Mouse (Mus musculus) embryonic facial prominence, embryonic 15.5 days (tissue): ENCODE data around the gene Rcvrn. TPM values are rescaled to one million over a fixed set of nuclear protein-coding genes. Genes with fewer than 3 reads are reported as not detected.
A peak's percentile ranks its signal among the peaks of the same experiment; 100 is the strongest.

ENCODE experiments used
- ATAC-seq: fragments of 200-750 bp; cut with Nextera tagmentation; 2 replicates; pipeline ENCODE4 v1.8.0; 2017; ENCODE audit warnings: low read depth, moderate TSS enrichment; ENCODE audit not compliant: insufficient number of reproducible peaks, low FRiP score, low TSS enrichment
- H3K27ac ChIP-seq: fragments of 300-500 bp; sonication (generic); replicated peaks from 2 replicates; pipeline ENCODE4 v1.5.1; 2015; ENCODE audit warnings: mild to moderate bottlenecking, inconsistent platforms
- H3K27me3 ChIP-seq: fragments of 300-500 bp; sonication (generic); 2 replicates; pipeline ENCODE4 v1.6.1; 2015; ENCODE audit warnings: inconsistent platforms
- H3K36me3 ChIP-seq: fragments of 300-500 bp; sonication (generic); 2 replicates; pipeline ENCODE4 v1.6.1; 2015; ENCODE audit warnings: mild to moderate bottlenecking, inconsistent platforms
- H3K4me1 ChIP-seq: fragments of 300-500 bp; sonication (generic); 2 replicates; pipeline ENCODE4 v1.6.1; 2015; ENCODE audit warnings: inconsistent platforms
- H3K4me2 ChIP-seq: fragments of 300-500 bp; sonication (generic); replicated peaks from 2 replicates; pipeline ENCODE4 v1.6.1; 2015; ENCODE audit warnings: mild to moderate bottlenecking, inconsistent platforms
- H3K4me3 ChIP-seq: fragments of 300-500 bp; sonication (generic); replicated peaks from 2 replicates; pipeline ENCODE4 v1.5.1; 2015; ENCODE audit warnings: mild to moderate bottlenecking, inconsistent platforms
- H3K9ac ChIP-seq: fragments of 300-500 bp; sonication (generic); 2 replicates; pipeline ENCODE4 v1.6.1; 2015; ENCODE audit warnings: inconsistent platforms
- H3K9me3 ChIP-seq: fragments of 300-500 bp; sonication (generic); replicated peaks from 2 replicates; pipeline ENCODE4 v1.6.1; 2016; ENCODE audit warnings: inconsistent platforms
- whole genome bisulfite sequencing: fragments of 180-500 bp; shearing (Covaris S2); methylation state at CpG from one replicate; pipeline ENCODE4 v1.1.7; 2015; 5-methylcytosine and 5-hydroxymethylcytosine counted together
- polyA plus RNA-seq: library from polyadenylated mRNA; unstranded; fragments of >200 nt; fragmentation: Nextera tagmentation; extraction: Ambion mirVana; gene quantifications from 2 replicates; pipeline ENCODE4 v1.2.1, GENCODE M21; 2015

Gene Rcvrn
- polyA plus RNA-seq, 1 experiment from 2014 or later: not detected

- peaks cover 8% of the 10 kb centered on the region for H3K4me1 ChIP-seq
- peak overlapping the region; percentile 11; the same call in 1 of the 2 replicates for H3K27ac ChIP-seq
- H3K9ac ChIP-seq: no peak overlapping the region
- WGBS: 55% methylated on average over 6 of the region's 6 CpGs
- H3K36me3 ChIP-seq: no peaks in the 10 kb centered on the region
- no peak overlapping the region for H3K4me3 ChIP-seq
- no peak for ATAC-seq
- no peak overlapping the region for H3K4me2 ChIP-seq
- H3K9me3 ChIP-seq: no peaks in the 10 kb centered on the region
- no peaks in the 10 kb centered on the region for H3K27me3 ChIP-seq
Measured at GRCm38 (mm10) chr11:67727095-67727494, 32.0 kb downstream of the Rcvrn start.

GRCm38 (mm10) chr11:67728726-67729125 is 33.6 kb downstream of the Rcvrn start:
- ATAC-seq: no peak
- no peak overlapping the region for H3K4me3 ChIP-seq
- H3K4me2 ChIP-seq: no peak overlapping the region
- no peaks in the 10 kb centered on the region for H3K27me3 ChIP-seq
- no peak overlapping the region for H3K27ac ChIP-seq
- H3K36me3 ChIP-seq: no peaks in the 10 kb centered on the region
- H3K9ac ChIP-seq: no peak overlapping the region
- peaks cover 8% of the 10 kb centered on the region for H3K4me1 ChIP-seq
- no peaks in the 10 kb centered on the region for H3K9me3 ChIP-seq

GRCm38 (mm10) chr11:67731056-67731455 is 35.9 kb downstream of the Rcvrn start:
- WGBS: 89% methylated on average over 2 of the region's 2 CpGs
- Histone ChIP-seq H3K4me3 (no peak overlapping the region), H3K27ac (no peak overlapping the region), H3K27me3 (no peaks in the 10 kb centered on the region), H3K4me1 (peaks cover 8% of the 10 kb centered on the region), H3K36me3 (no peaks in the 10 kb centered on the region), H3K9ac (no peak overlapping the region), H3K4me2 (no peak overlapping the region), H3K9me3 (no peaks in the 10 kb centered on the region)
- ATAC-seq: no peak

GRCm38 (mm10) chr11:67733726-67734125 is 38.6 kb downstream of the Rcvrn start:
- H3K9me3 ChIP-seq: no peaks in the 10 kb centered on the region
- ATAC-seq: no peak
- no peak overlapping the region for H3K27ac ChIP-seq
- H3K9ac ChIP-seq: no peak overlapping the region
- no peaks in the 10 kb centered on the region for H3K27me3 ChIP-seq
- no peaks in the 10 kb centered on the region for H3K36me3 ChIP-seq
- 85% methylated on average over 1 of the region's 1 CpGs for WGBS
- H3K4me1 ChIP-seq: no peaks in the 10 kb centered on the region
- no peak overlapping the region for H3K4me2 ChIP-seq
- no peak overlapping the region for H3K4me3 ChIP-seq

- no peak for ATAC-seq
- H3K36me3 ChIP-seq: no peaks in the 10 kb centered on the region
- no peak overlapping the region for H3K27ac ChIP-seq
- H3K4me2 ChIP-seq: no peak overlapping the region
- WGBS: 51% methylated on average over 3 of the region's 3 CpGs
- no peak overlapping the region for H3K4me3 ChIP-seq
- no peaks in the 10 kb centered on the region for H3K9me3 ChIP-seq
- H3K4me1 ChIP-seq: no peaks in the 10 kb centered on the region
- H3K9ac ChIP-seq: no peak overlapping the region
- H3K27me3 ChIP-seq: no peaks in the 10 kb centered on the region
Measured at GRCm38 (mm10) chr11:67734597-67734996, 39.5 kb downstream of the Rcvrn start.

GRCm38 (mm10) chr11:67738345-67738744 is 43.2 kb downstream of the Rcvrn start:
- Histone ChIP-seq H3K27me3 (no peaks in the 10 kb centered on the region), H3K4me2 (no peak overlapping the region), H3K4me3 (no peak overlapping the region), H3K27ac (no peak overlapping the region), H3K4me1 (no peaks in the 10 kb centered on the region), H3K9me3 (no peaks in the 10 kb centered on the region), H3K9ac (no peak overlapping the region), H3K36me3 (no peaks in the 10 kb centered on the region)
- WGBS: 75% methylated on average over 6 of the region's 6 CpGs
- no peak for ATAC-seq

- Histone ChIP-seq H3K4me1 (no peaks in the 10 kb centered on the region), H3K4me2 (no peak overlapping the region), H3K27me3 (no peaks in the 10 kb centered on the region), H3K36me3 (no peaks in the 10 kb centered on the region), H3K4me3 (no peak overlapping the region), H3K9me3 (no peaks in the 10 kb centered on the region), H3K9ac (no peak overlapping the region), H3K27ac (no peak overlapping the region)
- no peak for ATAC-seq
- 85% methylated on average over 5 of the region's 5 CpGs for WGBS
Measured at GRCm38 (mm10) chr11:67738846-67739490, 43.8 kb downstream of the Rcvrn start.

- ATAC-seq: no peak
Measured at GRCm38 (mm10) chr11:67741569-67741968, 46.4 kb downstream of the Rcvrn start.

More at GRCm38 (mm10) chr11:67741569-67741968, 46.4 kb downstream of the Rcvrn start:
- H3K27ac ChIP-seq: no peak overlapping the region
- no peak overlapping the region for H3K4me3 ChIP-seq
- H3K4me1 ChIP-seq: no peaks in the 10 kb centered on the region
- no peak overlapping the region for H3K4me2 ChIP-seq
- no peaks in the 10 kb centered on the region for H3K27me3 ChIP-seq
- H3K9me3 ChIP-seq: no peaks in the 10 kb centered on the region
- H3K9ac ChIP-seq: no peak overlapping the region
- no peaks in the 10 kb centered on the region for H3K36me3 ChIP-seq

Other genes starting within 250 kb of the Rcvrn start
- gene Gas7, start 239.9 kb upstream of the Rcvrn start, polyA plus RNA-seq: 24.4 and 25.0 TPM in 2 replicates
- 0.07 and 0.11 TPM in 2 replicates for gene Glp2r, start 75.8 kb downstream of the Rcvrn start, polyA plus RNA-seq
- not detected in 2 replicates for gene Gsg1l2, start 79.3 kb downstream of the Rcvrn start, polyA plus RNA-seq
- gene Dhrs7c, start 102.9 kb downstream of the Rcvrn start, polyA plus RNA-seq: 8.5 and 9.2 TPM in 2 replicates
- 2.1 and 3.6 TPM in 2 replicates for gene Usp43, start 226.8 kb downstream of the Rcvrn start, polyA plus RNA-seq